Mouse (Mus musculus): ENCODE data around the gene Cbx2. TPM values are rescaled to one million over a fixed set of nuclear protein-coding genes. Genes with fewer than 3 reads are reported as not detected.

The Cbx2 gene
- 0.25 and 0.87 TPM in 2 replicates for polyA plus RNA-seq (2021; fragmentation: Nextera tagmentation)
- long read RNA-seq, experiment 1, partial matches to known transcripts = 0 of 4 reads
- long read RNA-seq, experiment 1, other reads (novel, unspliced or antisense) = 0 of 4 reads
- long read RNA-seq, experiment 2, partial matches to known transcripts = 0 of 1 reads
- long read RNA-seq, experiment 2, other reads (novel, unspliced or antisense) = 1 of 1 reads

GRCm38 (mm10) chr11:119022895-119023615, at the start of gene Cbx2:
Cbx2 (plus strand) TSS chr11:119022962.

DNA sequence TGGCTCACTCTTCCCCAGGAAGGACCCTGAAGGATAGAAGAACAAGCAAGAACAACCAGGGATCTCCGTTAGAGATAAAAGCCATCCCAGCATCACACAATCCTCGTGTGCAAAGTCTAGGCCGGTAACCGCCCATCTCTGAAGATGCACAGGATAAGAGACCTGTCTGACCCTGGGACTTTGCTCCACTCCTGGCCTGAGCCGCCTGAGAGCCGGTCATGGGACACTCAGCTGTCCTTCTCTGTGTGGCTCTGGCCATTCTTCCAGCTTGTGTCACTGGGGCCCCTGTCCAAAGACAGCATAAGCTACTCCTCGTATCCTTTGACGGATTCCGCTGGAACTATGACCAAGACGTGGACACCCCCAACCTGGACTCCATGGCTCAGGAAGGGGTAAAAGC, 34.8 kb upstream of the Cbx2 start, which contains the start of gene Enpp7:
Enpp7 (plus strand) TSS at position 190 of the 400 bp plus-strand sequence.

GRCm38 (mm10) chr11:119040600-119041324, 18.0 kb downstream of the Cbx2 start, which contains the start of gene Cbx8:
Cbx8 (minus strand) TSS chr11:119040969.

Other genes with a start within 250 kb of the Cbx2 start
- 154 and 294 TPM in 2 replicates for gene Rbfox3, start 111.4 kb upstream of the Cbx2 start, polyA plus RNA-seq (2021; fragmentation: Nextera tagmentation)
- gene Enpp7, start 34.8 kb upstream of the Cbx2 start, polyA plus RNA-seq (2021; fragmentation: Nextera tagmentation) = not detected in 2 replicates
- gene Cbx8, start 18.0 kb downstream of the Cbx2 start, polyA plus RNA-seq (2021; fragmentation: Nextera tagmentation) = 8.6 and 10.9 TPM in 2 replicates
- gene Cbx4, start 63.3 kb downstream of the Cbx2 start, polyA plus RNA-seq (2021; fragmentation: Nextera tagmentation) = 4.0 and 15.9 TPM in 2 replicates
- gene Tbc1d16, start 205.5 kb downstream of the Cbx2 start, polyA plus RNA-seq (2021; fragmentation: Nextera tagmentation) = 6.4 and 7.0 TPM in 2 replicates
- gene Ccdc40, start 205.6 kb downstream of the Cbx2 start, polyA plus RNA-seq (2021; fragmentation: Nextera tagmentation) = 0.79 and 1.1 TPM in 2 replicates
- 147 and 167 TPM in 2 replicates for gene Gaa, start 244.9 kb downstream of the Cbx2 start, polyA plus RNA-seq (2021; fragmentation: Nextera tagmentation)

Measured in left cerebral cortex, adult 6 months (tissue).